Comparison of ENCODE assay signal across 9 mouse cellular contexts in genomic region chr12:72441839-72442576, GRCm38 (mm10). TPM values are rescaled to one million over a fixed set of nuclear protein-coding genes. Genes with fewer than 3 reads are reported as not detected.
A peak's percentile ranks its signal among the peaks of the same experiment; 100 is the strongest.
DNase-seq lines count a peak whose midpoint lies in the region; ATAC-seq lines count a peak whose summit lies in the region.
"Had no signal": no experiment of that assay in that cellular context is flagged by ENCODE, and none has a peak within 500 bp of the region (broad histone marks: within the 10 kb centered on the region; RNA-seq: fewer than 3 reads in every experiment).

Lrrc9 (plus strand) TSS chr12:72441866.

- peak; percentile 77 for ATAC-seq in megakaryocyte, adult 5-6 weeks (ENCODE audit: poor library complexity, severe bottlenecking)

- intact Hi-C loops in gastrocnemius, postnatal 36 days (cut with DNase I): no loop called here
- intact Hi-C loops in left cerebral cortex, postnatal 25 days (cut with DNase I): no loop called here

- peak; percentile 42 to 73 for DNase-seq in adrenal gland, adult (ENCODE audit: inconsistent age in 2 of 2, low spot score in 1 of 2)
- peak; percentile 96 for DNase-seq in embryo, embryonic 10 days (ENCODE audit: low spot score)
- DNase-seq in gastrocnemius, postnatal 36 days: peak; percentile 26 to 38
- DNase-seq in hindlimb bud, embryonic 11.5 days (ENCODE audit: extremely low spot score, low read depth, low spot score): peak; percentile 66
- peak; percentile 10 to 12 for DNase-seq in left cerebral cortex, postnatal 25 days (ENCODE audit: low spot score in 2 of 2)
- peak; percentile 16 for DNase-seq in right cerebral cortex, postnatal 14 days
- no peak for DNase-seq in spleen, postnatal 36 days (ENCODE audit: low spot score in 2 of 2)

RNA-seq across cellular contexts. Expression of gene Lrrc9, which starts in this region (rescaled TPM):
- under 1 TPM in 1 of 2 experiments, not detected in 1; 0.23 TPM for total RNA-seq in gastrocnemius, postnatal 36 days (2021)
- 1 to 10 TPM; 1.3 to 2.4 TPM for total RNA-seq in left cerebral cortex, postnatal 25 days (2021)
- not detected in 2 replicates for total RNA-seq in megakaryocyte, adult 5-6 weeks (2015)
- 0.15 and 0.45 TPM in 2 replicates for total RNA-seq in megakaryocyte, adult 5-6 weeks (2017)
- total RNA-seq: neutrophil, adult 5-6 weeks had no signal

Comparison
In these comparisons a context has a peak if more than half of its experiments do, and no peak if none do; other contexts are left out.
1. Peak in DNase-seq in gastrocnemius, postnatal 36 days; RNA of the gene not detected or under 1 TPM.
2. Peak in ATAC-seq in megakaryocyte, adult 5-6 weeks; RNA of the gene not detected or under 1 TPM.
3. DNase-seq: peak in adrenal gland, adult (2 of 2), embryo, embryonic 10 days (single experiment), hindlimb bud, embryonic 11.5 days (single experiment), left cerebral cortex, postnatal 25 days (2 of 2) and right cerebral cortex, postnatal 14 days (single experiment); none in spleen, postnatal 36 days (0 of 2).